Comparison of ENCODE assay signal across 30 mouse cellular contexts in the genomic region with DNA sequence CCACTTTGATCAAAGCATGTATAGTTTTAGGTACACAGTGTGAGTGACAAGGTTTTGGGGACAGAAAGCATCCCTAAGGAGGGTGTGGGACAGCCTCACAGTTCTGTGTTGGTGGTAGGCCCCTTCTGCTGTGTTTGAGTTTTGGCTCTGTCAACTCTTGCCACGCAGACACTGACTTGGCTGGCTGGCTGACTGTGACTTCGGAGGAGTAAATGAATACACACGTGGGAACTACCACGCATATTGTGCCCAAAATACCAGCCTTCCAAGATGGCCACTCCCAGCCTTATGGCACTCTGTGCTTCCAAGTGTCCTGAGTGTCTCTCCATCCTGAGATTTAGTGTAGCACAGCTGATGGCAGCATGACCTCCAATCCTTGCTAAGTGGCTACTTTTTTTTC.
DNase-seq lines count a peak whose midpoint lies in the region; ATAC-seq lines count a peak whose summit lies in the region.
"Had no signal": no experiment of that assay in that cellular context is flagged by ENCODE, and none has a peak within 500 bp of the region (broad histone marks: within the 10 kb centered on the region; RNA-seq: fewer than 3 reads in every experiment).

No protein-coding gene starts in this region.

- no peaks in the 10 kb centered on the region for H3K36me3 ChIP-seq in heart, embryonic 12.5 days
- H3K36me3 ChIP-seq: embryonic facial prominence, embryonic 12.5 days; embryonic facial prominence, embryonic 15.5 days; G1E; heart, embryonic 15.5 days; hindbrain, embryonic 10.5 days; hindbrain, embryonic 13.5 days; intestine, embryonic 15.5 days had no signal

- 73% methylated on average over 4 of the region's 4 CpGs for WGBS in heart, embryonic 12.5 days

- ATAC-seq in frontal cortex, adult (ENCODE audit: low TSS enrichment), result peak; percentile 79
- no peak for ATAC-seq in heart, embryonic 12.5 days (ENCODE audit: insufficient number of reproducible peaks, low FRiP score)
- ATAC-seq: forebrain, embryonic 14.5 days; hindbrain, embryonic 16.5 days; intestine, embryonic 15.5 days; Patski had no signal

- no peak overlapping the region for H3K4me2 ChIP-seq in heart, embryonic 12.5 days
- H3K4me2 ChIP-seq: embryonic facial prominence, embryonic 12.5 days; embryonic facial prominence, embryonic 15.5 days; heart, embryonic 11.5 days; heart, embryonic 15.5 days; hindbrain, embryonic 13.5 days; intestine, embryonic 15.5 days had no signal

- H3K4me3 ChIP-seq in heart, embryonic 12.5 days, result no peak overlapping the region
- H3K4me3 ChIP-seq: embryonic facial prominence, embryonic 12.5 days; embryonic facial prominence, embryonic 15.5 days; heart, embryonic 15.5 days; hindbrain, embryonic 10.5 days; hindbrain, embryonic 13.5 days; intestine, embryonic 15.5 days had no signal

- DNase-seq in frontal cortex, postnatal 14 days (ENCODE audit: low spot score in 2 of 2), result no peak
- DNase-seq in heart, adult 11 months, result peak; percentile 61
- DNase-seq in right cerebral cortex, postnatal 36 days (ENCODE audit: low spot score in 2 of 2), result peak; percentile 4 to 13
- no peak for DNase-seq in right cerebral cortex, postnatal 14 days
- DNase-seq in kidney, adult 8-10 months, result no peak
- DNase-seq: adrenal gland, postnatal 10 days; adrenal gland, postnatal 36 days; B cell, adult 2 months; cerebellum, adult 11 months; cerebellum, adult 2 months; cerebellum, adult 9-11 months; cerebellum, postnatal 25 days; gastrocnemius, postnatal 10 days; gastrocnemius, postnatal 36 days; heart, postnatal 10 days; heart, postnatal 36 days had no signal

- no peaks in the 10 kb centered on the region for H3K4me1 ChIP-seq in heart, embryonic 12.5 days (replicated peaks)
- H3K4me1 ChIP-seq: heart, embryonic 15.5 days; hindbrain, embryonic 10.5 days; hindbrain, embryonic 13.5 days; intestine, embryonic 15.5 days had no signal

- H3K27ac ChIP-seq in heart, embryonic 12.5 days (ENCODE audit: poor library complexity, severe bottlenecking), result no peak overlapping the region
- H3K27ac ChIP-seq: embryonic facial prominence, embryonic 12.5 days; embryonic facial prominence, embryonic 15.5 days; heart, embryonic 15.5 days; hindbrain, embryonic 10.5 days; hindbrain, embryonic 13.5 days; intestine, embryonic 15.5 days had no signal

- H3K27me3 ChIP-seq in heart, embryonic 12.5 days (replicated peaks), result no peaks in the 10 kb centered on the region
- H3K27me3 ChIP-seq: CH12.LX; embryonic facial prominence, embryonic 12.5 days; embryonic facial prominence, embryonic 15.5 days; intestine, embryonic 15.5 days had no signal

- no peak overlapping the region for H3K9ac ChIP-seq in heart, embryonic 12.5 days
- H3K9ac ChIP-seq: embryonic facial prominence, embryonic 12.5 days; embryonic facial prominence, embryonic 15.5 days; heart, embryonic 15.5 days; hindbrain, embryonic 13.5 days; intestine, embryonic 15.5 days had no signal

- no peaks in the 10 kb centered on the region for H3K9me3 ChIP-seq in heart, embryonic 12.5 days (replicated peaks)
- H3K9me3 ChIP-seq: embryonic facial prominence, embryonic 12.5 days; embryonic facial prominence, embryonic 15.5 days; G1E; heart, embryonic 15.5 days; hindbrain, embryonic 10.5 days; hindbrain, embryonic 13.5 days; intestine, embryonic 15.5 days had no signal

Comparison
In these comparisons a context has a peak if more than half of its experiments do, and no peak if none do; other contexts are left out.
1. DNase-seq: peak in heart, adult 11 months (single experiment) and right cerebral cortex, postnatal 36 days (2 of 2); none in frontal cortex, postnatal 14 days (0 of 2), right cerebral cortex, postnatal 14 days (single experiment) and kidney, adult 8-10 months (0 of 2).